Mouse (Mus musculus) telencephalon, adult 2 months (tissue): ENCODE data around the gene Timm8a1.
"Not testable (repeated sequence)": the region's sequence is repeated elsewhere in the genome, so short reads cannot be mapped to it uniquely, and the experiment has no call there.

Experiments used
- DNase-seq: peaks from one replicate; pipeline ENCODE4 v3.0.0-alpha.2; 2011; ENCODE audit warnings: low read depth, low spot score

The Timm8a1 gene

DNA sequence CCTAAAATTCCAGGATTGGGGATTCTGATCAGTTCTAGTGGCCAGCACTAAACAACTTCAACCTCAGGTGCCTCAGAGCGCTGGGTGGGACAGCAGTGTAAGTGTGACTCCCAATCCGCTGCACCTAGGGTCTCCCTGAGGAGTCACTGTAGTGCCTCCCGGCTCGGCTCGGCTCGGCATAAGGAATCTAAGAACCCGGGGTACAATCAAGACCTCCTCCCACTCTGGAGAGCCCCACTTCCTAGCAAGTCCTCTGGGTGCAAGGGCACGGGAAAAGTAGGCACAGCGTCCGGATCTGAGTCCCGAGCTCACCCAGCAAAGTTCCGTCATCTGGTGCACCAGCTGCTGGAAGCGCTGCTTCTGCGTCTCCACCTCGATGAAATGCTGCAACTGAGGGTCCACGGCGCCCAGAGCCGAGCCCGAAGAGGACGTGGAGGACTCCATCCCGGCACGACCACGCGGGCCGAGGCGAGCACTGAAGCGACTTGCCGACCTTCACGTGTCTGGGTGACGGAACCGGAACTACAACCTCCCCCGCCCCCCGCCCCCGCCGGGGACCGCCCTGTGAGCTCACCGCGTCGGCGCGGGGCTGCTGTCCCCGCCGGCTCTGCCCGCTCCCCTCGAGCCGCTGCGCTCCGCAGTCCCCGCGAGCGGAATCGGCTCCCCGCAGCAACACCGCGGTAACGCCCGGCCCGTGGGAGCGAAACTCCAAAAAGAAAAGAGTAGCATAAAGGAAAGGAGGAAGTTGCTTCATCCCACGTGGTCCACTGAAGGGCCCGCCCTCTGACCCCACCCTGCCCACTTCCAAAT is at the start of gene Timm8a1:
Gene Timm8a1 (minus strand): TSS at position 721 of the 810 bp plus-strand sequence.
- no peak for DNase-seq

DNA sequence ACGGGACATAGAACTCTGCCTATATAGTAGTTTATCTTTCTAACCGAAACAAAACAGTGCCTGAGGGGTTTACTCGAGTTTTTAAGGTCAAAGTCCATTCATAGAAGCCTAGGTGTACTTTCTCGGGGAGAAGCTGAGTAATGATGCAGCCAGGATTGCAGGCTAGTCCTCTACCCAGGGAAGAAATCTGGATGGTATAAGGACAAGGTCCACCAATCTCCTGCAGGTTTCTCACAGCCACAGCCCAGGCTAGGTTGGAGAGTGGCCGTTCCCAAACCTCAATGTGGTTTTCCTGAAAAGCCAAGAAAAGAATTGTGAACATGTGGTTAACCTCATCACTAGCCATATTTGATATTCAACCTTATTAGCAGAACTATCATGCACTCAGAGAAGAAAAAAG is 48.2 kb upstream of the Timm8a1 start:
- no peak for DNase-seq

DNA sequence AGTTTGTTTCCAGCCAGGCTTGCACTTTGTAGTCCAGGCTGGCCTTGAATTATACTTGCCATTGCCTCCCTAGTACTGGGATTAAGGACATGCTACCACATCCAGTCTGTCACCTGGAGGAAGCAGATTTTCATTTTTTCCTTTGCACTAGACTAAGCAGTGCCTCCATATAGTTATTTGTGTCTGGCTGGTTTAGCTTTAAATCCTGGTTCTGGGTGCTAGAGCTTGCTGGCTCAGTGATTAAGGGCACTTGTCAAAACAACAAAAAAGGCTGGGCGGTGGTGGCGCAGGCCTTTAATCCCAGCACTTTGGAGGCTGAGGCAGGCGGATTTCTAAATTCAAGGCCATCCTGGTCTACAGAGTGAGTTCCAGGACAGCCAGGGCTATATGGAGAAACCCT is 47.3 kb upstream of the Timm8a1 start:
- no peak for DNase-seq

GRCm38 (mm10) chrX:134588261-134588660 is 46.6 kb upstream of the Timm8a1 start:
- no peak for DNase-seq

- DNase-seq, result no peak
These were observed 44.8 kb upstream of the Timm8a1 start for GRCm38 (mm10) chrX:134586447-134586846.

DNA sequence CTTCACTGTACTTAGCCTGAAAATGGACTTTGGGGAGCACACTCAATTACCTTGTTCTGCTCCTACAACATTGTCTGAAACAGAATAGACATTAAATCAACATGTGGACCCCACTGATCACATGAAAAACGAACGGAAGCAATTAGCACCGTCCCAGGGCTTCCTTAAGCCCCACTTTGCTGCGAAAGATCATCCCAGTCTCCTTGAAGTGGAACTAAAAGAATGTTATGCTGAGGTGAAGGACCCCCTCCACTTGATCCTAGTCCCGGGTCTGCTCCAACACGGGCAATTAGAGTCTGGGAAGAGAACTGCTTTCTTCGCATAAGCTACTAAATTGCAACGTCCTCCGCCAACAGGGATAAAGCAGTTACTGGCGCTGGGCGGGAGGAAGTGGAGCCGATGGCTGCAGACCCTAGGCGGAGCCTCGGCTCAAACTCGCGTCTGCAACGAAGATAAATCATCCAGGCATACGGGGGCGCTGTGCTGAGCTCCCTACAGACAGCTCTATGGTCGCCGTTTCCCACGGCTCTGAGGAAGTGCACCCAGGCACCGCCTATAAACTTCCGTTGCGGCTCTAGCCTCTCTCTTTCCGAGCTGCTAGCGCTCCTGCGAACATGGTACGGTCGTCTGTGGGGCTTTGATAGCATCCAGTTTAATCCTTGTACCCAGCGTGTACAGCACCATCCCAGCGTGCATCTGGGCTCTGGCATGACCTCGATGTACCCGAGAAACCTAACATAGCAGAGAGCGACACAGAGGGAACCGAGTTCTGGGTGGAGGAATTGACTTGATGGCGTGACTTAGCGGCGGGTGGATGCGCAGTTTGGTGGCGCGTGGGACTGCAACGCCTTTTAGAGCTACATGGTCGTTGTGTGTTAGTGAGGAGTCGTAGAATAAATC is 43.7 kb upstream of the Timm8a1 start, which contains the start of gene Rpl36a:
Gene Rpl36a (plus strand): TSS at position 552 of the 900 bp plus-strand sequence.
- peak; percentile 91 for DNase-seq

DNA sequence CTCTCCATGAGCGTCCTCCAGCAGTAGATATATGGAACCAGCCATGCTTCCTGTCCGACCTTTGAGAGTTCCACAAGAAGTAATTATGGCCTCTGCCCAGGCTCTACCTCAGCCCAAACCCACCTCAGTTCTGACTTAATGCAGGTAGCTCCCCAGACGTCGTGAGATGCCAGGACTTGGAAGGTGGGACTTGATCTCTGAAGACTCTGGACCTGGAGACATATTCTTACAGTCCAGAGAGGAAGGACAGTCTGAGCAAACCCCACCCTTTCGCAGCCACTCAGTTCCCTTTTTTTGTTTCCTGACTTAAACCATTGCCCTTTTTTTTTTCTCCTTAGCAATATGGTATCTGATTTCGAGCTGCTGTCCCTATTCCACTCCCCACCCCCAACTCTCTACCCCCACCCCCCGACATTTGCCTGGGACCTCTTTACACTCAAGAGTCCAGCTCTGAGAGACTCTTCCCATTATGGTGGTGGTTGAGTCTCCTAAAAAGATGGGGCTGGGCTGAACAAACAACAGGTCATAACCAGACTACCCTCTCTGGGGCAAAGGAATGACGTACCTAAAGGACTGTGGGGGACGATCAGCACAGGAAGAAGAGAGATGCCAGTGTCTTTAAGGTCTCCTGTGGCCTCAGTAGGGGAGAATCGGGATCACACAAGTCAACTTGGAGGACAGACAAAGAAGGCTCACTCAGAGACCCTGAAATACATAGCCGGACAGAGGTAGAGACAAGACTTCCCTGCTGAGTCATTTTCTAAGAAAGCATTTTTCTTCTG is 41.4 kb upstream of the Timm8a1 start, which contains the start of gene Btk:
Gene Btk (minus strand): TSS at position 683 of the 782 bp plus-strand sequence.
- DNase-seq, result no peak

DNA sequence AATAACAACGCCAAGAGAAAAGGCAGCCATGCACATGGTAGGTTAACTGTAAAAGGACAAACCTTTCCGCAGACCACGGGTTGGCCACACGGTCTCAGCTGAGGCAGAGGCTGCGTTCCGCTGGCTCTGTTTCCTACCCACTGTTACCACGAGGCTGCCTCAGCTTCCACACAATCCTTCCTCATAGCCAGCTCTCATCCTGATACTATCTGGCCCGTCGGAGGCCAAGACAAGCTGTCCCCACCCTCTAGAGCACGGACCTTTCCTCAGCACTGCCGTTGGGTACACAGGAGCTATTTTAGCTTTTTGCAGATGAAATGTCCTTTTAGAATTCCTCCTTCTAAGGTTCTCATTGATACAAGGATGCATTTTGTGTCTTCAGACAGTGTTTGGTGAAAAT is 40.6 kb upstream of the Timm8a1 start:
- no peak for DNase-seq

- no peak for DNase-seq
These were observed 39.1 kb upstream of the Timm8a1 start for GRCm38 (mm10) chrX:134580528-134581305.

DNA sequence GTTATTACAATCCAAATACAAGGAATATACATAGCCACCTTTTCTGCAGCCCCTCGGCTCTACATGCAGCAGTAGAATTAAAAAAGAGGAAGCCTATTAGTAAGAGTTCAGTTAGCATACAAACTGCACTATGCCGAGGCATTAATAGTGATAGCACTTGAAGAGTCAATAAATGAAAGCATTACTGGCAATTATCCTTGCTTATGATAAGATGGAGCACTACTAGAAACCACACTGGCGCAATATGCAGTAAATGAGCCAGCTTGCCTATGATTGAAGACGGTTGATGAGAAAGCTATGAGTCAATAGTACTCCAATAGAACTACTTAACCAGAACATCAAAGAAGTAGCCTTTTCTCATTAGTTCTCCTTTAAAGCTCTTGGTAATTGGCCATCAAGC is 36.2 kb upstream of the Timm8a1 start:
- no peak for DNase-seq

- no peak for DNase-seq
These were observed 25.0 kb upstream of the Timm8a1 start for GRCm38 (mm10) chrX:134566536-134567222.

GRCm38 (mm10) chrX:134564326-134564725 is 22.7 kb upstream of the Timm8a1 start:
- DNase-seq, result no peak

DNA sequence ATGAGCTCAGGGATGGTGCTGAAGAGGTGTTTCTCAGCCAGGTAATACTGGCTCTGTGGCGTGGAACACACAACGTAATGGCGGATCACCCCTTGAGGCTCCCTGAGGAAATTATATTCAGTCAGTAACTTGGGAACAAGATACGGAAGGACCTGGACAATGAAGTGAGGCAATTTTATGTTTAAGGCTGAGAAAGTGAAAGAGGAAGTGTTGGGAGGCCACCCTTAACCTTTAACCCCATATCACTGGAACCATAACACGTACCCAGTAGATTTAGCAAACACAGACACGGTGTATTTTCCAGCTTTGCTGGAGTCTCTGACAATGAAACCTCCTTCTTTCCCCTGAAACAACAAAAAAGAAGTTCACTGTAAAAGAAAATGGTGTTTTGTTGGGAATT is 12.8 kb upstream of the Timm8a1 start:
- no peak for DNase-seq

GRCm38 (mm10) chrX:134553326-134553725 is 11.7 kb upstream of the Timm8a1 start:
- DNase-seq, result no peak

DNA sequence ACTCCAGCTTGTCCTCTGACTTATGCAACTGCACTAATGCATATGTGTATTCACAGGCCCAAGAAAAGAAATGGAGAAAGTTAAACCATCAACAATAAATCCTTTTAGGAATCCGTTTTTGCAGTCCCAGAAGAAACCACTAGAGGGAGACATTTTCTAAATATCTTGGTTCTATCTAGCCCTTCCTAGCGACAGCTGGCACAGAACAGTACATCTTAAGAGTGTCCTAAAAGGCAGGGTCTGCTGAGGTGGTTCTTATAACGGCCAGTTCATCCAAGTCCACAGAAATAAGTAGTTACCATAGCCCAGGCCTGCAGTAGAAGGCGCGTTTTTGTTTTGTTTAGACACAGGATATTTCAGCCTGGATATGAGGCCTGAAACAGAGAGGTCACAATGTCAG is 9.2 kb upstream of the Timm8a1 start:
- DNase-seq, result peak; percentile 27

- no peak for DNase-seq
These were observed 5.7 kb upstream of the Timm8a1 start for GRCm38 (mm10) chrX:134547330-134547729.

DNA sequence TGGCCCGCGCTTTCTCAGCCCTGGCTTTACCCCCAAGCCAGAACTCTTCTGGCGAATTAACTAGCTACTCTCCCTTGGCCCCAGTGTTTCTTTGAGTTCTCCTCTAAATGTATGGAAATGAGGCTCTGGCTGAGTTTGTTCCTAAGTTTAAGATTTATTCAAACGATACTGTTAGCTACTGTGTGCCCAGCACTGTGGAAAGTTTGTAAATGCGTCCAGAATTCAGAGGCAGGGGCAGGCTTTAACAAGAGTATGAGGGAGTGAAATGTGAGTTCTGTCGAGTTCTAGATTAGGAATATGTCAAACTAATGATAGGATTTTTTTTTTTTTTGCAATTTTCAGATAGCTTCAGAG is 267 bp upstream of the Timm8a1 start:
- no peak for DNase-seq

DNA sequence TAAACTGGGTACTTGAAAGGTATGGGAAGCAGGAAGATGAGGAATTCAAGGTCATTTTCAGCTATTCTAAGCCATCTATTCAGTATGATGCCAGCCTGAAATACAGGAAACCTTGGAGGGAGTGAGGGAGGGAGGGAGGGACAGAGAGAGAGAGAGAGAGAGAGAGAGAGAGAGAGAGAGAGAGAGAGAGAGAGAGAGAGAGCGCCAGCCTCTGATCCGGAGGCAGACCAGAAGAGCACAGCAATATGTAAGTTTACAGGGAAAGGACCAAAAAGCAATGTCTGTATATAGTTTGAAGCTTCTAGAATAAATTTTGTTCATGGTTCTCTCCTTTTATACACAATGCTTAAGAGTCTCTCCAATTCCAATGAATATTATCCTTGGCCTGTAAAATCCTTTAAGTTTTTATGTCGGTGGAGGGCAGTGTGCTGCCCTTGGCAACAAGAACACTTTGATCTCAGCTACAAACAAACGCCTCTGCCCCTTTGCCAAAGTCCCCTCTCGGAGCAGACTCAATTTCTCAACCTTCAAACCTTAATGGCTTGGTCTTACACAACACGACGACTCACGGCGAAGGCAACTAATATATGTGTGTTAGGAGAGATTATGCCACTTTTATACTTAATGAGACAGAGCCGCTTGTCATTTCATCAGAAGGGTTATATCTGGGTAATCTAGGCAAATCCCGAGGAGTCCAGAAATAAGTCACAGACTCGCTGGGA is 1.1 kb downstream of the Timm8a1 start:
- no peak for DNase-seq

DNA sequence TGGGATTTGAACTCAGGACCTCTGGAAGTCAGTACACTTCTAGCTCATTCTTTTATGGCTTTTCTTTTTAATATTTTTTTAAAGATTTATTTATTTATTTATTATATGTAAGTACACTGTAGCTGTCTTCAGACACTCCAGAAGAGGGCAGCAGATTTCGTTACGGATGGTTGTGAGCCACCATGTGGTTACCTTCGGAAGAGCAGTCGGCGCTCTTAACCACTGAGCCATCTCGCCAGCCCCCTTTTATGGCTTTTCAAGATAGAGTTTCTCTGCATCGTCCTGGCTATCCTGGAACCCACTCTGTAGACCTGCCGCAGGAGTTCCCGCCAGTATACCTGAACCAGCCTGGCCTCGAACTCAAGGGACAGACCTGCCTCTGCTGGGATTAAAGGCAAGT is 1.9 kb downstream of the Timm8a1 start:
- not testable (repeated sequence) for DNase-seq

DNA sequence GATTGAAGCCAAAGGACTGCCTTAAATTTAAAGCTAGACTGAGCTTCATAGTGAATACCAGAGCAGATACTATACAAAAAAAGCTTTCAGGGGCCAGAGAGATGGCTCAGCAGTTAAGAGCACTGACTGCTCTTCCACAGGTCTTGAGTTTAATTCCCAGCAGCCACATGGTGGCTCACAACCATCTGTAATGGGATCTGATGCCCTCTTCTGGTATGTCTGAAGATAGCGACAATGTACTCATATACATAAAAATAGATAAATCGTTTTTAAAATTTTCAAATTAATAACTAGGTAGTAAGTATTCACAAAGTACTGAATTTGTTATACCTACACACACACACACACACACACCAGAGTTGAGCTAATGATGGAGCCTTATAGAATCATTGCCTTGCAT is 8.3 kb downstream of the Timm8a1 start:
- DNase-seq, result no peak
